Mouse (Mus musculus) MEL (cell line): ENCODE measurements around the gene Xpo4. TPM values are rescaled to one million over a fixed set of nuclear protein-coding genes. Genes with fewer than 3 reads are reported as not detected.

ENCODE experiments used
- DNase-seq: peaks from one replicate; pipeline ENCODE4 v3.0.0; 2011; ENCODE audit warnings: low read depth, low spot score
- H3K27ac ChIP-seq: 2 replicates; pipeline ENCODE4 v1.5.1; 2012; ENCODE audit warnings: low read depth, mild to moderate bottlenecking, control low read depth, low read length, moderate library complexity; ENCODE audit not compliant: control insufficient read depth
- H3K27me3 ChIP-seq, 2 experiments: fragments of 150-350 bp in 1 of 2; sonication (generic) in 1 of 2; 2 replicates each; pipeline ENCODE4 v1.6.1; 2012; ENCODE audit warnings: low read length in 2 of 2, mild to moderate bottlenecking in 2 of 2, improper control_type of control experiment in 1 of 2, moderate library complexity in 1 of 2; ENCODE audit not compliant: insufficient read depth in 2 of 2, control insufficient read depth in 1 of 2
- H3K36me3 ChIP-seq, 2 experiments: 2 replicates each; pipeline ENCODE4 v1.6.1; 2012 to 2014; ENCODE audit warnings: low read length in 2 of 2, improper control_type of control experiment in 1 of 2, inconsistent platforms in 1 of 2, mild to moderate bottlenecking in 1 of 2; ENCODE audit not compliant: insufficient read depth in 2 of 2, control insufficient read depth in 1 of 2
- H3K4me1 ChIP-seq, 2 experiments: fragments of 150-350 bp in 1 of 2; sonication (generic) in 1 of 2; 2 replicates each; pipeline ENCODE4 v1.6.1; 2012; ENCODE audit warnings: low read length in 2 of 2, improper control_type of control experiment in 1 of 2, mild to moderate bottlenecking in 1 of 2; ENCODE audit not compliant: insufficient read depth in 2 of 2, control insufficient read depth in 1 of 2
- H3K4me3 ChIP-seq, 2 experiments: fragments of 150-350 bp in 1 of 2; sonication (generic) in 1 of 2; 2 replicates each; pipeline ENCODE4 v1.5.1; 2012; ENCODE audit warnings: low read depth in 2 of 2, low read length in 2 of 2, mild to moderate bottlenecking in 2 of 2, moderate library complexity in 2 of 2, control low read depth in 1 of 2, improper control_type of control experiment in 1 of 2; ENCODE audit not compliant: control insufficient read depth in 1 of 2, insufficient read depth in 1 of 2
- H3K79me2 ChIP-seq: 2 replicates; pipeline ENCODE4 v1.6.1; 2012; ENCODE audit warnings: mild to moderate bottlenecking, low read length, moderate library complexity; ENCODE audit not compliant: control insufficient read depth, poor library complexity, insufficient read depth
- H3K9ac ChIP-seq: 2 replicates; pipeline ENCODE4 v1.6.1; 2012; ENCODE audit warnings: low read depth, mild to moderate bottlenecking, control low read depth, low read length, moderate library complexity; ENCODE audit not compliant: control insufficient read depth, poor library complexity, severe bottlenecking
- H3K9me3 ChIP-seq: fragments of 150-350 bp; sonication (generic); replicated peaks from 2 replicates; pipeline ENCODE4 v1.6.1; 2012; ENCODE audit warnings: mild to moderate bottlenecking, low read length, improper control_type of control experiment, moderate library complexity; ENCODE audit not compliant: insufficient read depth
- BHLHE40 ChIP-seq: IDR thresholded peaks from 2 replicates; pipeline ENCODE4 v1.6.1; 2012; ENCODE audit warnings: low read depth, mild to moderate bottlenecking, inconsistent platforms, low read length, improper control_type of control experiment, borderline replicate concordance
- E2F4 ChIP-seq: IDR thresholded peaks from 2 replicates; pipeline ENCODE4 v1.6.1; 2011; ENCODE audit warnings: low read depth, low read length, improper control_type of control experiment, borderline replicate concordance
- ELF1 ChIP-seq: IDR thresholded peaks from 2 replicates; pipeline ENCODE4 v1.6.1; 2014; ENCODE audit warnings: low read depth, mild to moderate bottlenecking, inconsistent platforms, low read length, improper control_type of control experiment, moderate library complexity
- EP300 ChIP-seq, 2 experiments: IDR thresholded peaks; 2 replicates each; pipeline ENCODE4 v1.6.1; 2011; ENCODE audit warnings: improper control_type of control experiment in 2 of 2, low read length in 2 of 2, low read depth in 1 of 2, mild to moderate bottlenecking in 1 of 2
- ETS1 ChIP-seq: IDR thresholded peaks from 2 replicates; pipeline ENCODE4 v1.6.1; 2012; ENCODE audit warnings: low read depth, mild to moderate bottlenecking, inconsistent platforms, low read length, improper control_type of control experiment, moderate library complexity
- GATA1 ChIP-seq: IDR thresholded peaks from 2 replicates; pipeline ENCODE4 v1.6.1; 2011; ENCODE audit warnings: low read depth, low read length, improper control_type of control experiment
- HCFC1 ChIP-seq: IDR thresholded peaks from 2 replicates; pipeline ENCODE4 v1.6.1; 2012; ENCODE audit warnings: low read depth, mild to moderate bottlenecking, inconsistent platforms, low read length, improper control_type of control experiment, moderate library complexity
- KAT2A ChIP-seq: conservative IDR thresholded peaks from 2 replicates; pipeline ENCODE4 v1.6.1; 2012; ENCODE audit warnings: low read depth, low read length, improper control_type of control experiment, inconsistent platforms
- MAFK ChIP-seq: IDR thresholded peaks from 2 replicates; pipeline ENCODE4 v1.6.1; 2011; ENCODE audit warnings: low read depth, mild to moderate bottlenecking, low read length, improper control_type of control experiment, borderline replicate concordance
- MAX ChIP-seq: IDR thresholded peaks from 2 replicates; pipeline ENCODE4 v1.6.1; 2011; ENCODE audit warnings: low read length, improper control_type of control experiment
- MAZ ChIP-seq: IDR thresholded peaks from 2 replicates; pipeline ENCODE4 v1.6.1; 2012; ENCODE audit warnings: low read depth, mild to moderate bottlenecking, inconsistent platforms, low read length, improper control_type of control experiment
- MEF2A ChIP-seq: IDR thresholded peaks from 2 replicates; pipeline ENCODE4 v1.6.1; 2014; ENCODE audit warnings: low read depth, mild to moderate bottlenecking, inconsistent platforms, low read length, improper control_type of control experiment; ENCODE audit not compliant: poor library complexity, insufficient replicate concordance, severe bottlenecking; ENCODE audit errors: extremely low read depth
- MYB ChIP-seq: IDR thresholded peaks from 2 replicates; pipeline ENCODE4 v1.6.1; 2011; ENCODE audit warnings: mild to moderate bottlenecking, low read depth, low read length, improper control_type of control experiment
- MYC ChIP-seq: IDR thresholded peaks from 2 replicates; pipeline ENCODE4 v1.6.1; 2011; ENCODE audit warnings: low read depth, mild to moderate bottlenecking, low read length, improper control_type of control experiment, moderate library complexity
- NELFE ChIP-seq: IDR thresholded peaks from 2 replicates; pipeline ENCODE4 v1.6.1; 2011; ENCODE audit warnings: low read depth, low read length, improper control_type of control experiment
- POLR2A ChIP-seq, 2 experiments: IDR thresholded peaks; 2 replicates each; pipeline ENCODE4 v1.6.1; 2011 to 2012; ENCODE audit warnings: low read length in 2 of 2, mild to moderate bottlenecking in 2 of 2, control low read depth in 1 of 2, improper control_type of control experiment in 1 of 2, low read depth in 1 of 2, moderate library complexity in 1 of 2; ENCODE audit not compliant: control insufficient read depth in 1 of 2, insufficient read depth in 1 of 2, poor library complexity in 1 of 2
- RAD21 ChIP-seq: IDR thresholded peaks from 2 replicates; pipeline ENCODE4 v1.6.1; 2011; ENCODE audit warnings: mild to moderate bottlenecking, low read depth, low read length, improper control_type of control experiment
- RCOR1 ChIP-seq: IDR thresholded peaks from 2 replicates; pipeline ENCODE4 v1.6.1; 2012; ENCODE audit warnings: low read depth, mild to moderate bottlenecking, inconsistent platforms, low read length, improper control_type of control experiment
- SMC3 ChIP-seq: IDR thresholded peaks from 2 replicates; pipeline ENCODE4 v1.6.1; 2011; ENCODE audit warnings: low read depth, low read length, improper control_type of control experiment
- TAL1 ChIP-seq: IDR thresholded peaks from 2 replicates; pipeline ENCODE4 v1.6.1; 2012; ENCODE audit warnings: mild to moderate bottlenecking, inconsistent platforms, low read length, moderate library complexity, mixed read lengths
- TBP ChIP-seq: IDR thresholded peaks from 2 replicates; pipeline ENCODE4 v1.8.0; 2011; ENCODE audit warnings: low read depth, low read length, improper control_type of control experiment
- USF2 ChIP-seq, 2 experiments: IDR thresholded peaks; 2 replicates each; pipeline ENCODE4 v1.6.1; 2011 to 2012; ENCODE audit warnings: improper control_type of control experiment in 2 of 2, low read length in 2 of 2, borderline replicate concordance in 1 of 2, inconsistent platforms in 1 of 2, low read depth in 1 of 2, mild to moderate bottlenecking in 1 of 2; ENCODE audit not compliant: insufficient read depth in 1 of 2
- ZNF384 ChIP-seq: IDR thresholded peaks from 2 replicates; pipeline ENCODE4 v1.6.1; 2012; ENCODE audit warnings: low read depth, mild to moderate bottlenecking, inconsistent platforms, low read length, improper control_type of control experiment
- polyA plus RNA-seq, 2 experiments: library from polyadenylated mRNA; stranded (reverse) in 1 of 2; unstranded in 1 of 2; fragments of >175 nt in 1 of 2; fragments of >200 nt in 1 of 2; gene quantifications; 2 replicates each; pipeline versions ENCODE4 v1.2.1 to v1.2.4; 2012; ENCODE audit warnings: low replicate concordance in 2 of 2, low read depth in 1 of 2; ENCODE audit not compliant: insufficient read length in 2 of 2, insufficient read depth in 1 of 2, missing spikeins in 1 of 2
- total RNA-seq: library from RNA; depleted of rRNA; stranded (reverse); fragments of 300-350 nt; gene quantifications from 2 replicates; pipeline ENCODE4 v1.2.3, GENCODE M21; 2012

The Xpo4 gene
- total and polyA plus RNA-seq, 3 experiments: 32.3 to 46.5 TPM; not detected in 1

GRCm38 (mm10) chr14:57607500-57607899 lies 57.7 kb downstream of the Xpo4 start:
- DNase-seq: peak; percentile 56
- TF ChIP-seq MAFK (no peak), MYC (no peak), GATA1 (no peak), EP300 (IDR thresholded peaks at IDR 0.05; ENCODE audit: low read depth in 1 of 2, low read length in 2 of 2) (no peak), RCOR1 (no peak), MEF2A (no peak), TBP (no peak)
- no peaks in the 10 kb centered on the region for H3K9me3 ChIP-seq
- H3K4me3 ChIP-seq: no peak overlapping the region
- no peaks in the 10 kb centered on the region; a peak in 1 of 4 replicates for H3K4me1 ChIP-seq
- peaks cover 8 to 38% of the 10 kb centered on the region in 2 experiments for H3K36me3 ChIP-seq
- H3K79me2 ChIP-seq: peaks cover 5% of the 10 kb centered on the region
- H3K9ac ChIP-seq: no peak overlapping the region
- no peaks in the 10 kb centered on the region for H3K27me3 ChIP-seq
- no peak overlapping the region for H3K27ac ChIP-seq

- TF ChIP-seq BHLHE40 (no peak), ZNF384 (no peak), MAZ (no peak)
- DNase-seq: no peak
- Histone ChIP-seq H3K9me3 (no peaks in the 10 kb centered on the region), H3K9ac (no peak overlapping the region), H3K79me2 (peaks cover 5% of the 10 kb centered on the region), H3K27me3 (no peaks in the 10 kb centered on the region), H3K4me1 (no peaks in the 10 kb centered on the region; a peak in 1 of 4 replicates), H3K36me3 (peaks cover 8 to 38% of the 10 kb centered on the region in 2 experiments), H3K27ac (no peak overlapping the region), H3K4me3 (no peak overlapping the region)
Observed at GRCm38 (mm10) chr14:57606663-57607365, 58.4 kb downstream of the Xpo4 start.

- no peak for DNase-seq
- H3K79me2 ChIP-seq: no peaks in the 10 kb centered on the region
- no peak overlapping the region for H3K27ac ChIP-seq
- H3K4me1 ChIP-seq: no peaks in the 10 kb centered on the region
- H3K4me3 ChIP-seq: no peak overlapping the region
- H3K9ac ChIP-seq: no peak overlapping the region
- H3K27me3 ChIP-seq: no peaks in the 10 kb centered on the region
- H3K9me3 ChIP-seq: no peaks in the 10 kb centered on the region
- TF ChIP-seq SMC3 (no peak), ETS1 (no peak), MYB (no peak), E2F4 (no peak), MAZ (no peak), MAX (no peak), USF2 (IDR thresholded peaks at IDR 0.05; ENCODE audit: borderline replicate concordance in 1 of 2, insufficient read depth in 1 of 2, low read depth in 1 of 2, low read length in 2 of 2) (no peak), RAD21 (no peak), TAL1 (no peak), KAT2A (no peak), HCFC1 (no peak), NELFE (no peak), POLR2A (IDR thresholded peaks at IDR 0.05; ENCODE audit: control insufficient read depth in 1 of 2, insufficient read depth in 1 of 2, low read depth in 1 of 2, low read length in 2 of 2, poor library complexity in 1 of 2) (no peak), TBP (no peak), ELF1 (no peak), EP300 (IDR thresholded peaks at IDR 0.05; ENCODE audit: low read depth in 1 of 2, low read length in 2 of 2) (no peak), RCOR1 (no peak), MEF2A (no peak), GATA1 (no peak)
- H3K36me3 ChIP-seq: peaks cover 6 to 42% of the 10 kb centered on the region in 2 experiments
Observed at GRCm38 (mm10) chr14:57593279-57593678, 72.0 kb downstream of the Xpo4 start.
